Mouse (Mus musculus) cerebellum, adult 2 months (tissue): ENCODE measurements around the gene Bloc1s1.

Source experiments
- CTCF ChIP-seq: fragments of 200-500 bp; IDR thresholded peaks from 2 replicates; pipeline ENCODE4 v1.5.1; 2011; ENCODE audit warnings: low read depth, mild to moderate bottlenecking, control low read depth, low read length, moderate library complexity, borderline replicate concordance; ENCODE audit not compliant: insufficient read depth
- POLR2A ChIP-seq: fragments of 200-500 bp; IDR thresholded peaks from 2 replicates; pipeline ENCODE4 v1.6.1; 2011; ENCODE audit warnings: low read length, control low read depth, borderline replicate concordance; ENCODE audit not compliant: insufficient read depth

DNA sequence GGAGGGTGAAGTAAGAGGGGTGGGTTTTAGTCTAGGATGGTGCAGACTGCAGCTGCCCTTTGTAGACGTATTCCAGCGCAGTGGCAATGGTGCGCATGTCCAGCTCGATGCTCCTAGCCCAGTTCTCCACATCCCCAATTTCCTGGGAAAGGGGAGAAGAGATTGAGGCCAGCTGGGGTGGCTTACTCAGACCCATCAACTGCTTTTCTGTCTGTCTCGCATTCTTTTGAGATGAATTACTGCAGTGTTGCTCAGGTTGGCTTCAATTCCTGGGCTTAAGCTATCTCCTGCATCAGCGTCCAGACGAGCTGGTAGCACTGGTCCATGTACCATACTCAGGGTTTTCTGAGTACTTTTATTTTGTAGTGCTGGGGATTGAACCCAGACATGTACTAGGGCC is 3.9 kb downstream of the Bloc1s1 start:
- TF ChIP-seq CTCF (no peak), POLR2A (no peak)
